Mouse (Mus musculus): ENCODE measurements around the gene Cox5a. TPM values are rescaled to one million over a fixed set of nuclear protein-coding genes. Genes with fewer than 3 reads are reported as not detected.

Cox5a gene
- polyA plus RNA-seq, 2 experiments = 121 to 317 TPM

- Histone ChIP-seq H3K9ac (replicated peaks) (0 out of 2 replicates have a peak overlapping the region, but pooled peaks have one; percentile 1), H3K4me1 (replicated peaks; ENCODE audit: control insufficient read depth in 2 of 2, insufficient read depth in 2 of 2, low read length in 1 of 2) (peaks cover 4 to 17% of the 10 kb centered on the region in 2 experiments), H3K9me3 (ENCODE audit: control insufficient read depth, low read length) (no peaks in the 10 kb centered on the region), H3K27ac (no peak overlapping the region), H3K4me3 (ENCODE audit: insufficient read depth in 1 of 2, low read depth in 2 of 2, low read length in 2 of 2) (no peak overlapping the region), H3K27me3 (ENCODE audit: control insufficient read depth, insufficient read depth, low read length) (no peaks in the 10 kb centered on the region), H3K36me3 (replicated peaks; ENCODE audit: control insufficient read depth, insufficient read depth, low read depth) (peaks cover 4% of the 10 kb centered on the region), H3K4me2 (ENCODE audit: low read depth) (peak overlapping the region; percentile 1; the same call in 1 of the 2 replicates)
- peak in 1 of 3 experiments; percentile 31 for DNase-seq (ENCODE audit: low read depth in 3 of 3, low spot score in 3 of 3)
- ATAC-seq (ENCODE audit: insufficient read depth) = no peak
- TF ChIP-seq CTCF (IDR thresholded peaks at IDR 0.05; ENCODE audit: low read depth) = no peak
- TF ChIP-seq EP300 (IDR thresholded peaks at IDR 0.05; ENCODE audit: low read depth) = no peak
- WGBS (ENCODE audit: insufficient replicate concordance) = 16% methylated on average over 5 of the region's 5 CpGs
Measured at GRCm38 (mm10) chr9:57547287-57547686, 26.2 kb downstream of the Cox5a start.

- TF ChIP-seq CTCF (IDR thresholded peaks at IDR 0.05; ENCODE audit: low read depth) (no peak), EP300 (IDR thresholded peaks at IDR 0.05; ENCODE audit: low read depth) (no peak)
- Histone ChIP-seq H3K27ac (no peak overlapping the region), H3K4me3 (ENCODE audit: insufficient read depth in 1 of 2, low read depth in 2 of 2, low read length in 2 of 2) (no peak overlapping the region), H3K27me3 (ENCODE audit: control insufficient read depth, insufficient read depth, low read length) (no peaks in the 10 kb centered on the region), H3K9me3 (ENCODE audit: control insufficient read depth, low read length) (no peaks in the 10 kb centered on the region), H3K9ac (replicated peaks) (no peak overlapping the region), H3K4me2 (ENCODE audit: low read depth) (peak overlapping the region; percentile 1; the same call in 1 of the 2 replicates), H3K4me1 (replicated peaks; ENCODE audit: control insufficient read depth in 2 of 2, insufficient read depth in 2 of 2, low read length in 1 of 2) (peaks cover 4 to 17% of the 10 kb centered on the region in 2 experiments), H3K36me3 (replicated peaks; ENCODE audit: control insufficient read depth, insufficient read depth, low read depth) (no peaks in the 10 kb centered on the region; the same call in 1 of the 2 replicates)
- WGBS (ENCODE audit: insufficient replicate concordance) = 72% methylated on average over 11 of the region's 11 CpGs
- no peak for ATAC-seq (ENCODE audit: insufficient read depth)
- no peak for DNase-seq (ENCODE audit: low read depth in 3 of 3, low spot score in 3 of 3)
Measured at GRCm38 (mm10) chr9:57547869-57548268, 26.8 kb downstream of the Cox5a start.

GRCm38 (mm10) chr9:57549186-57549585 lies 28.1 kb downstream of the Cox5a start:
- no peaks in the 10 kb centered on the region for H3K9me3 ChIP-seq (ENCODE audit: control insufficient read depth, low read length)
- H3K27ac ChIP-seq = no peak overlapping the region
- H3K9ac ChIP-seq (replicated peaks) = no peak overlapping the region
- no peaks in the 10 kb centered on the region; the same call in 1 of the 2 replicates for H3K36me3 ChIP-seq (replicated peaks; ENCODE audit: control insufficient read depth, insufficient read depth, low read depth)
- no peak for ATAC-seq (ENCODE audit: insufficient read depth)
- H3K27me3 ChIP-seq (ENCODE audit: control insufficient read depth, insufficient read depth, low read length) = no peaks in the 10 kb centered on the region
- 76% methylated on average over 4 of the region's 4 CpGs for WGBS (ENCODE audit: insufficient replicate concordance)
- no peak overlapping the region for H3K4me2 ChIP-seq (ENCODE audit: low read depth)
- no peak for DNase-seq (ENCODE audit: low read depth in 3 of 3, low spot score in 3 of 3)
- peaks cover 4 to 17% of the 10 kb centered on the region in 2 experiments for H3K4me1 ChIP-seq (replicated peaks; ENCODE audit: control insufficient read depth in 2 of 2, insufficient read depth in 2 of 2, low read length in 1 of 2)
- no peak for TF ChIP-seq EP300 (IDR thresholded peaks at IDR 0.05; ENCODE audit: low read depth)
- no peak for TF ChIP-seq CTCF (IDR thresholded peaks at IDR 0.05; ENCODE audit: low read depth)
- no peak overlapping the region for H3K4me3 ChIP-seq (ENCODE audit: insufficient read depth in 1 of 2, low read depth in 2 of 2, low read length in 2 of 2)

GRCm38 (mm10) chr9:57550126-57550862 lies 29.2 kb downstream of the Cox5a start:
- 75% methylated on average over 11 of the region's 11 CpGs for WGBS (ENCODE audit: insufficient replicate concordance)
- no peak for DNase-seq (ENCODE audit: low read depth in 3 of 3, low spot score in 3 of 3)

GRCm38 (mm10) chr9:57552139-57552887 lies 31.2 kb downstream of the Cox5a start, which contains the start of gene Mpi:
Mpi (minus strand) TSS chr9:57552763.
- ATAC-seq (ENCODE audit: insufficient read depth) (no peak), DNase-seq (ENCODE audit: low read depth in 3 of 3, low spot score in 3 of 3) (no peak)
- Histone ChIP-seq H3K4me2 (ENCODE audit: low read depth) (peak within 1 kb of the TSS; percentile 79), H3K27ac (no peak within 1 kb of the TSS), H3K4me1 (replicated peaks; ENCODE audit: control insufficient read depth in 2 of 2, insufficient read depth in 2 of 2, low read length in 1 of 2) (peaks cover 4 to 13% of the 10 kb centered on the region in 2 experiments), H3K36me3 (replicated peaks; ENCODE audit: control insufficient read depth, insufficient read depth, low read depth) (no peaks in the 10 kb centered on the region), H3K9me3 (ENCODE audit: control insufficient read depth, low read length) (no peaks in the 10 kb centered on the region), H3K27me3 (ENCODE audit: control insufficient read depth, insufficient read depth, low read length) (no peaks in the 10 kb centered on the region), H3K9ac (replicated peaks) (peak within 1 kb of the TSS; percentile 69), H3K4me3 (ENCODE audit: insufficient read depth in 1 of 2, low read depth in 2 of 2, low read length in 2 of 2) (peak within 1 kb of the TSS; percentile 69 to 100)
- TF ChIP-seq CTCF (IDR thresholded peaks at IDR 0.05; ENCODE audit: low read depth) = no peak
- no peak for TF ChIP-seq EP300 (IDR thresholded peaks at IDR 0.05; ENCODE audit: low read depth)
- 1% methylated on average over 28 of the region's 28 CpGs for WGBS (ENCODE audit: insufficient replicate concordance)

More at GRCm38 (mm10) chr9:57550126-57550862, 29.2 kb downstream of the Cox5a start:
- no peaks in the 10 kb centered on the region for H3K27me3 ChIP-seq (ENCODE audit: control insufficient read depth, insufficient read depth, low read length)
- H3K4me3 ChIP-seq (ENCODE audit: insufficient read depth in 1 of 2, low read depth in 2 of 2, low read length in 2 of 2) = no peak overlapping the region
- no peak overlapping the region for H3K9ac ChIP-seq (replicated peaks)
- TF ChIP-seq CTCF (IDR thresholded peaks at IDR 0.05; ENCODE audit: low read depth) (no peak), EP300 (IDR thresholded peaks at IDR 0.05; ENCODE audit: low read depth) (no peak)
- H3K9me3 ChIP-seq (ENCODE audit: control insufficient read depth, low read length) = no peaks in the 10 kb centered on the region
- peaks cover 4 to 17% of the 10 kb centered on the region in 2 experiments for H3K4me1 ChIP-seq (replicated peaks; ENCODE audit: control insufficient read depth in 2 of 2, insufficient read depth in 2 of 2, low read length in 1 of 2)
- H3K27ac ChIP-seq = no peak overlapping the region
- no peaks in the 10 kb centered on the region for H3K36me3 ChIP-seq (replicated peaks; ENCODE audit: control insufficient read depth, insufficient read depth, low read depth)
- no peak for ATAC-seq (ENCODE audit: insufficient read depth)
- no peak overlapping the region for H3K4me2 ChIP-seq (ENCODE audit: low read depth)

All from liver, embryonic 14.5 days (tissue).